Mouse (Mus musculus): ENCODE results near the gene Ube2m. TPM values are rescaled to one million over a fixed set of nuclear protein-coding genes. Genes with fewer than 3 reads are reported as not detected.

Gene Ube2m
- 134 and 156 TPM in 2 replicates for total RNA-seq (2012; rRNA removed)
- total RNA-seq (2014; rRNA removed), result 227 and 244 TPM in 2 replicates
- 215 and 272 TPM in 2 replicates for polyA plus RNA-seq (2012; ENCODE audit: insufficient read length, low read depth)

DNA sequence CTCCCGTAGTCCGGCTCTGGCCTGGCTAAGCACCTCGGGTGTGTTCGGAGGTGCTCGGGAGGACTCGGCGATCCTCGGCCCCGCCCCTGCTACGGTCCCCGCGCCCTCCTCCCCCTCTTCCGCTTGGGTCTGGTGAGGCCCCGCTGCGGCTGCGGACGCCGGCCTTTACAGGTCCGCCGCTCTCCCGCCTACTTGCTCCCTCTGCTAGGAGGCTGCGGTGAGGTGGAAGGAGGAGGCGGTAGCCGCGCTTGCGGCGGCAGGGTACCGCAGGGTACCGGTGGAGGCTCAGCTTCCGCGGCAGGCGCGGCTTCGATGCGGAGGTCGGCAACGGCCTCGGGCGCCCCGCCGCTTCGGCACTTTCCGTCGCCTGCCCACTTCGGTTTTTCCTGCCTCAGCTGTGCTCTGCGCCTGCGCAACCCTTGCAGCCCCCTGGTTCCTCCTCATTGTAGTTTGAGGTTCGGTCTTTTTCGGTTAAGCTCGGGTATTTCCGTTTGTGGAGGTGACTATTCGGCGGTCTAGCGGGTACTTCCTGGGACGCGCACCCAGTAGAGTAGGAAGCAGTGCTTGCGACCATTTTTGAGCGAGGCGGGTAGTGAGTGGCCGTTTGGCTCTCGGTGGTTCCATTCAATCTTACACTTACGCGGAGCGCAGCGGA, at the start of gene Ube2m:
Ube2m (minus strand) TSS at position 375 of the 655 bp plus-strand sequence.
- peaks cover 15 to 48% of the 10 kb centered on the region in 2 experiments for H3K4me1 ChIP-seq (ENCODE audit: control insufficient read depth in 1 of 2, insufficient read depth in 2 of 2)

DNA sequence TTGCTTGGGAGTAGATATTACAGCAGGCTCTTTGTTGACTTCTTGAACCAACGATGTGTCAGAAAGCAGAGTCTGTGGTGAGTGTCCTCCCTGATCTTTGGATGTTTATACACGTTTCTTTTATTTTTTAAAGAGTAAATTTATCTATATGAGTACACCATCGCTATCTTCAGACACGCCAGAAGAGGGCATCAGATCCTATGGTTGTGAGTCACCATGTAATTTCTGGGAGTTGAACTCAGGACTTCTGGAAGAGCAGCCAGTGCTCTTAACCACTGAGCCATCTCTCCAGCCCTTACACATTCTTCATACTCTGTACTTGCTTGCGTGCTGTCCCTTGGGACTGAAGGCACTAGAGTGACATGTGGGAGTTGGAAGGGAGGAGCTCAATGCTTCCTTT, 34.2 kb upstream of the Ube2m start:
- Histone ChIP-seq H3K9me3 (replicated peaks; ENCODE audit: low read length) (peaks cover 8% of the 10 kb centered on the region), H3K27ac (ENCODE audit: insufficient read depth, low read depth) (no peak overlapping the region), H3K36me3 (replicated peaks in 1 of 2; ENCODE audit: control insufficient read depth in 1 of 2, insufficient read depth in 1 of 2, low read length in 1 of 2) (no peaks in the 10 kb centered on the region), H3K27me3 (replicated peaks) (peaks cover 56% of the 10 kb centered on the region), H3K4me3 (replicated peaks in 1 of 3; ENCODE audit: low read depth in 2 of 3, low read length in 2 of 3, poor library complexity in 1 of 3) (no peak overlapping the region), H3K4me1 (ENCODE audit: control insufficient read depth in 1 of 2, insufficient read depth in 2 of 2) (no peaks in the 10 kb centered on the region), H3K79me2 (replicated peaks; ENCODE audit: control insufficient read depth, extremely low read depth, insufficient read depth, poor library complexity, severe bottlenecking) (no peaks in the 10 kb centered on the region), H3K4me2 (ENCODE audit: insufficient read depth, low read depth, poor library complexity, severe bottlenecking) (no peak overlapping the region), H3K9ac (ENCODE audit: insufficient read depth, low read depth) (no peak overlapping the region)
- TF ChIP-seq CTCF (conservative IDR thresholded peaks at IDR 0.05 in 1 of 2, IDR thresholded peaks at IDR 0.05 in 1 of 2; ENCODE audit: low read depth in 2 of 2, low read length in 2 of 2), result peak in 1 of 2 experiments; percentile 40; a peak in 2 of 4 replicates
- peak; percentile 36 for TF ChIP-seq RAD21 (IDR thresholded peaks at IDR 0.05; ENCODE audit: low read depth, low read length)
- TF ChIP-seq TCF12 (IDR thresholded peaks at IDR 0.05; ENCODE audit: low read depth, low read length), result no peak
- TF ChIP-seq ZKSCAN1 (IDR thresholded peaks at IDR 0.05; ENCODE audit: borderline replicate concordance, low read depth, low read length), result no peak
- no peak for TF ChIP-seq RCOR1 (conservative IDR thresholded peaks at IDR 0.05; ENCODE audit: low read depth, low read length)
- TF ChIP-seq SMC3 (IDR thresholded peaks at IDR 0.05; ENCODE audit: low read depth, low read length), result peak; percentile 21; the same call in 1 of the 2 replicates
- TF ChIP-seq ZC3H11A (IDR thresholded peaks at IDR 0.05; ENCODE audit: low read depth, low read length), result no peak
- TF ChIP-seq MEF2A (IDR thresholded peaks at IDR 0.05; ENCODE audit: borderline replicate concordance, low read depth, low read length), result no peak
- TF ChIP-seq ZNF384 (IDR thresholded peaks at IDR 0.05; ENCODE audit: low read depth, low read length), result no peak
- dilution Hi-C loops (cut with MboI; ENCODE audit: extremely low pct_ligation_motif_present, extremely low pct_unique_long_range_greater_than_20kb, low sequenced_read_pairs), result no loop called here
- no peak for DNase-seq (ENCODE audit: extremely low read depth)
- in situ Hi-C loops (cut with MboI; ENCODE audit: low pct_ligation_motif_present, low pct_unique_long_range_greater_than_20kb, low sequenced_read_pairs), result loop anchor here (25.0 kb wide), 2 partner anchors 215 to 1240 kb away; partner anchors contain the start of genes Lig1 and Zswim9

More for the DNA sequence above, at the start of gene Ube2m:
- DNase-seq (ENCODE audit: extremely low read depth), result peak; percentile 99
- TF ChIP-seq E2F4 (IDR thresholded peaks at IDR 0.05; ENCODE audit: insufficient replicate concordance, low read depth, low read length) (no peak), KAT2A (IDR thresholded peaks at IDR 0.05; ENCODE audit: insufficient replicate concordance, low read length) (0 out of 2 replicates have a peak, but pooled peaks have one; percentile 70), POLR2A (IDR thresholded peaks at IDR 0.05; ENCODE audit: low read depth, low read length) (peak; percentile 87), EP300 (IDR thresholded peaks at IDR 0.05; ENCODE audit: low read length) (no peak), MAX (IDR thresholded peaks at IDR 0.05; ENCODE audit: low read length) (peak; percentile 50), NRF1 (IDR thresholded peaks at IDR 0.05; ENCODE audit: low read depth, low read length) (peak; percentile 97), RAD21 (IDR thresholded peaks at IDR 0.05; ENCODE audit: low read depth, low read length) (no peak), CHD2 (IDR thresholded peaks at IDR 0.05; ENCODE audit: low read length) (peak; percentile 56; the same call in 1 of the 2 replicates), ZKSCAN1 (IDR thresholded peaks at IDR 0.05; ENCODE audit: borderline replicate concordance, low read depth, low read length) (no peak), ELF1 (IDR thresholded peaks at IDR 0.05; ENCODE audit: low read depth, low read length) (peak; percentile 92), IRF4 (IDR thresholded peaks at IDR 0.05; ENCODE audit: low read depth, low read length) (0 out of 2 replicates have a peak, but pooled peaks have one; percentile 45), RCOR1 (conservative IDR thresholded peaks at IDR 0.05; ENCODE audit: low read depth, low read length) (no peak), GABPA (IDR thresholded peaks at IDR 0.05; ENCODE audit: insufficient replicate concordance, low read depth, low read length) (no peak), POLR2AphosphoS2 (IDR thresholded peaks at IDR 0.05; ENCODE audit: low read depth, low read length) (peak; percentile 94), MAZ (IDR thresholded peaks at IDR 0.05; ENCODE audit: low read depth, low read length) (peak; percentile 67), CHD1 (IDR thresholded peaks at IDR 0.05; ENCODE audit: low read depth, low read length) (no peak), ZMIZ1 (IDR thresholded peaks at IDR 0.05; ENCODE audit: low read depth, low read length) (peak; percentile 96), USF1 (IDR thresholded peaks at IDR 0.05; ENCODE audit: low read depth, low read length) (no peak), MYC (IDR thresholded peaks at IDR 0.05; ENCODE audit: low read depth, low read length) (no peak), BHLHE40 (IDR thresholded peaks at IDR 0.05; ENCODE audit: low read depth, low read length) (peak; percentile 43), ZC3H11A (IDR thresholded peaks at IDR 0.05; ENCODE audit: low read depth, low read length) (no peak), PAX5 (IDR thresholded peaks at IDR 0.05; ENCODE audit: low read length) (no peak), MXI1 (IDR thresholded peaks at IDR 0.05; ENCODE audit: low read depth, low read length) (peak; percentile 57; the same call in 1 of the 2 replicates), SIN3A (IDR thresholded peaks at IDR 0.05; ENCODE audit: low read length) (peak; percentile 59; the same call in 1 of the 2 replicates), UBTF (IDR thresholded peaks at IDR 0.05; ENCODE audit: low read depth, low read length) (peak; percentile 76; the same call in 1 of the 2 replicates), NELFE (IDR thresholded peaks at IDR 0.05; ENCODE audit: low read depth, low read length) (peak; percentile 81; the same call in 1 of the 2 replicates), MAFK (IDR thresholded peaks at IDR 0.05; ENCODE audit: insufficient replicate concordance, low read length) (no peak), MEF2A (IDR thresholded peaks at IDR 0.05; ENCODE audit: borderline replicate concordance, low read depth, low read length) (no peak), TCF12 (IDR thresholded peaks at IDR 0.05; ENCODE audit: low read depth, low read length) (peak; percentile 81), HCFC1 (IDR thresholded peaks at IDR 0.05; ENCODE audit: low read depth, low read length) (peak; percentile 67), SMC3 (IDR thresholded peaks at IDR 0.05; ENCODE audit: low read depth, low read length) (no peak), TBP (conservative IDR thresholded peaks at IDR 0.05; ENCODE audit: low read depth, low read length) (peak; percentile 64; the same call in 1 of the 2 replicates), JUN (IDR thresholded peaks at IDR 0.05; ENCODE audit: insufficient read depth, low read depth, low read length) (no peak)
- H3K36me3 ChIP-seq (replicated peaks in 1 of 2; ENCODE audit: control insufficient read depth in 1 of 2, insufficient read depth in 1 of 2, low read length in 1 of 2), result peaks cover 18 to 33% of the 10 kb centered on the region in 2 experiments
- H3K9me3 ChIP-seq (replicated peaks; ENCODE audit: low read length), result no peaks in the 10 kb centered on the region
- no peaks in the 10 kb centered on the region for H3K27me3 ChIP-seq (replicated peaks)
- peak within 1 kb of the TSS; percentile 100 for H3K27ac ChIP-seq (ENCODE audit: insufficient read depth, low read depth)
- peak within 1 kb of the TSS; percentile 84 to 92 (median 91) for H3K4me3 ChIP-seq (replicated peaks in 1 of 3; ENCODE audit: low read depth in 2 of 3, low read length in 2 of 3, poor library complexity in 1 of 3)
- in situ Hi-C loops (cut with MboI; ENCODE audit: low pct_ligation_motif_present, low pct_unique_long_range_greater_than_20kb, low sequenced_read_pairs), result no loop called here
- peak within 1 kb of the TSS; percentile 74 for H3K4me2 ChIP-seq (ENCODE audit: insufficient read depth, low read depth, poor library complexity, severe bottlenecking)
- peak within 1 kb of the TSS; percentile 97 for H3K9ac ChIP-seq (ENCODE audit: insufficient read depth, low read depth)
- peaks cover 18% of the 10 kb centered on the region for H3K79me2 ChIP-seq (replicated peaks; ENCODE audit: control insufficient read depth, extremely low read depth, insufficient read depth, poor library complexity, severe bottlenecking)
- dilution Hi-C loops (cut with MboI; ENCODE audit: extremely low pct_ligation_motif_present, extremely low pct_unique_long_range_greater_than_20kb, low sequenced_read_pairs), result no loop called here

All from CH12.LX (cell line).